Mouse (Mus musculus): ENCODE results near the gene Cygb. TPM values are rescaled to one million over a fixed set of nuclear protein-coding genes. Genes with fewer than 3 reads are reported as not detected.

Cygb gene
- polyA plus RNA-seq, 1 experiment from 2014 or later, result 17.5 TPM

- Histone ChIP-seq H3K4me3 (ENCODE audit: low read depth, low read length) (no peak overlapping the region), H3K9ac (ENCODE audit: low read depth, low read length) (no peak overlapping the region), H3K27ac (ENCODE audit: low read depth, low read length) (no peak overlapping the region), H3K4me2 (replicated peaks; ENCODE audit: low read depth) (no peak overlapping the region), H3K9me3 (ENCODE audit: control insufficient read depth) (no peaks in the 10 kb centered on the region), H3K4me1 (replicated peaks; ENCODE audit: control insufficient read depth, insufficient read depth, low read length) (peaks cover 7% of the 10 kb centered on the region; the same call in 1 of the 2 replicates), H3K27me3 (replicated peaks; ENCODE audit: control insufficient read depth, insufficient read depth, low read length) (no peaks in the 10 kb centered on the region), H3K36me3 (ENCODE audit: control insufficient read depth, insufficient read depth) (peaks cover 35% of the 10 kb centered on the region; the same call in 1 of the 2 replicates)
- WGBS, result 84% methylated on average over 15 of the region's 15 CpGs
- TF ChIP-seq CTCF (IDR thresholded peaks at IDR 0.05; ENCODE audit: low read depth), result no peak
- ATAC-seq, result no peak
Measured at GRCm38 (mm10) chr11:116609965-116610630, 44.0 kb downstream of the Cygb start.

- WGBS, result 88% methylated on average over 3 of the region's 3 CpGs
- TF ChIP-seq CTCF (IDR thresholded peaks at IDR 0.05; ENCODE audit: low read depth), result no peak
- Histone ChIP-seq H3K27ac (ENCODE audit: low read depth, low read length) (no peak overlapping the region), H3K4me2 (replicated peaks; ENCODE audit: low read depth) (no peak overlapping the region), H3K9me3 (ENCODE audit: control insufficient read depth) (no peaks in the 10 kb centered on the region), H3K36me3 (ENCODE audit: control insufficient read depth, insufficient read depth) (peaks cover 50% of the 10 kb centered on the region), H3K27me3 (replicated peaks; ENCODE audit: control insufficient read depth, insufficient read depth, low read length) (no peaks in the 10 kb centered on the region), H3K9ac (ENCODE audit: low read depth, low read length) (no peak overlapping the region), H3K4me1 (replicated peaks; ENCODE audit: control insufficient read depth, insufficient read depth, low read length) (no peaks in the 10 kb centered on the region), H3K4me3 (ENCODE audit: low read depth, low read length) (no peak overlapping the region)
- ATAC-seq, result no peak
Measured at GRCm38 (mm10) chr11:116607717-116608116, 46.4 kb downstream of the Cygb start.

- no peaks in the 10 kb centered on the region for H3K27me3 ChIP-seq (replicated peaks; ENCODE audit: control insufficient read depth, insufficient read depth, low read length)
- no peak for ATAC-seq
- no peak overlapping the region for H3K4me3 ChIP-seq (ENCODE audit: low read depth, low read length)
- peaks cover 73% of the 10 kb centered on the region for H3K36me3 ChIP-seq (ENCODE audit: control insufficient read depth, insufficient read depth)
- no peak overlapping the region for H3K9ac ChIP-seq (ENCODE audit: low read depth, low read length)
- TF ChIP-seq CTCF (IDR thresholded peaks at IDR 0.05; ENCODE audit: low read depth), result no peak
- H3K4me2 ChIP-seq (replicated peaks; ENCODE audit: low read depth), result no peak overlapping the region
- H3K4me1 ChIP-seq (replicated peaks; ENCODE audit: control insufficient read depth, insufficient read depth, low read length), result no peaks in the 10 kb centered on the region
- no peak overlapping the region for H3K27ac ChIP-seq (ENCODE audit: low read depth, low read length)
- 93% methylated on average over 12 of the region's 12 CpGs for whole genome bisulfite sequencing
- no peaks in the 10 kb centered on the region for H3K9me3 ChIP-seq (ENCODE audit: control insufficient read depth)
Measured at GRCm38 (mm10) chr11:116604097-116604496, 50.0 kb downstream of the Cygb start.

GRCm38 (mm10) chr11:116603339-116603738, 50.8 kb downstream of the Cygb start:
- no peaks in the 10 kb centered on the region for H3K27me3 ChIP-seq (replicated peaks; ENCODE audit: control insufficient read depth, insufficient read depth, low read length)
- H3K4me3 ChIP-seq (ENCODE audit: low read depth, low read length), result no peak overlapping the region
- no peaks in the 10 kb centered on the region for H3K9me3 ChIP-seq (ENCODE audit: control insufficient read depth)
- no peak overlapping the region for H3K27ac ChIP-seq (ENCODE audit: low read depth, low read length)
- peaks cover 77% of the 10 kb centered on the region for H3K36me3 ChIP-seq (ENCODE audit: control insufficient read depth, insufficient read depth)
- no peak overlapping the region for H3K4me2 ChIP-seq (replicated peaks; ENCODE audit: low read depth)
- no peak for ATAC-seq
- no peak overlapping the region for H3K9ac ChIP-seq (ENCODE audit: low read depth, low read length)
- WGBS, result 94% methylated on average over 10 of the region's 10 CpGs
- TF ChIP-seq CTCF (IDR thresholded peaks at IDR 0.05; ENCODE audit: low read depth), result peak; percentile 74
- H3K4me1 ChIP-seq (replicated peaks; ENCODE audit: control insufficient read depth, insufficient read depth, low read length), result no peaks in the 10 kb centered on the region

- 90% methylated on average over 8 of the region's 8 CpGs for WGBS
- no peaks in the 10 kb centered on the region for H3K9me3 ChIP-seq (ENCODE audit: control insufficient read depth)
- H3K4me1 ChIP-seq (replicated peaks; ENCODE audit: control insufficient read depth, insufficient read depth, low read length), result no peaks in the 10 kb centered on the region
- H3K27ac ChIP-seq (ENCODE audit: low read depth, low read length), result no peak overlapping the region
- H3K9ac ChIP-seq (ENCODE audit: low read depth, low read length), result no peak overlapping the region
- no peak overlapping the region for H3K4me3 ChIP-seq (ENCODE audit: low read depth, low read length)
- no peak for TF ChIP-seq CTCF (IDR thresholded peaks at IDR 0.05; ENCODE audit: low read depth)
- H3K4me2 ChIP-seq (replicated peaks; ENCODE audit: low read depth), result no peak overlapping the region
- no peaks in the 10 kb centered on the region for H3K27me3 ChIP-seq (replicated peaks; ENCODE audit: control insufficient read depth, insufficient read depth, low read length)
- no peak for ATAC-seq
- peaks cover 86% of the 10 kb centered on the region for H3K36me3 ChIP-seq (ENCODE audit: control insufficient read depth, insufficient read depth)
Measured at GRCm38 (mm10) chr11:116602043-116602442, 52.1 kb downstream of the Cygb start.

GRCm38 (mm10) chr11:116601166-116601565, 52.9 kb downstream of the Cygb start:
- 94% methylated on average over 8 of the region's 8 CpGs for WGBS
- no peak for ATAC-seq

More at GRCm38 (mm10) chr11:116601166-116601565, 52.9 kb downstream of the Cygb start:
- Histone ChIP-seq H3K27ac (ENCODE audit: low read depth, low read length) (no peak overlapping the region), H3K9ac (ENCODE audit: low read depth, low read length) (no peak overlapping the region), H3K27me3 (replicated peaks; ENCODE audit: control insufficient read depth, insufficient read depth, low read length) (no peaks in the 10 kb centered on the region), H3K4me2 (replicated peaks; ENCODE audit: low read depth) (no peak overlapping the region), H3K36me3 (ENCODE audit: control insufficient read depth, insufficient read depth) (peaks cover 83% of the 10 kb centered on the region), H3K4me1 (replicated peaks; ENCODE audit: control insufficient read depth, insufficient read depth, low read length) (no peaks in the 10 kb centered on the region), H3K9me3 (ENCODE audit: control insufficient read depth) (no peaks in the 10 kb centered on the region), H3K4me3 (ENCODE audit: low read depth, low read length) (no peak overlapping the region)
- no peak for TF ChIP-seq CTCF (IDR thresholded peaks at IDR 0.05; ENCODE audit: low read depth)
